Mouse (Mus musculus) limb, embryonic 14.5 days (tissue): Measurements from ENCODE around the gene D930048N14Rik. TPM values are rescaled to one million over a fixed set of nuclear protein-coding genes. Genes with fewer than 3 reads are reported as not detected.
"Not testable (repeated sequence)": the region's sequence is repeated elsewhere in the genome, so short reads cannot be mapped to it uniquely, and the experiment has no call there.

ENCODE experiments used
- ATAC-seq: fragments of 200-750 bp; cut with Nextera tagmentation; 2 replicates; pipeline ENCODE4 v1.8.0; 2017; ENCODE audit warnings: low read depth, moderate number of reproducible peaks, moderate TSS enrichment; ENCODE audit not compliant: low FRiP score
- DNase-seq: peaks from one replicate; pipeline ENCODE4 v3.0.0-alpha.2; 2015; ENCODE audit warnings: low spot score
- H3K27ac ChIP-seq: fragments of 300-500 bp; sonication (generic); replicated peaks from 2 replicates; pipeline ENCODE4 v1.5.1; 2014; ENCODE audit warnings: low read depth, mild to moderate bottlenecking, low read length, moderate library complexity, mixed read lengths
- H3K27me3 ChIP-seq: fragments of 300-500 bp; sonication (generic); 2 replicates; pipeline ENCODE4 v1.6.1; 2014; ENCODE audit warnings: low read length, mixed read lengths; ENCODE audit not compliant: control insufficient read depth, insufficient read depth
- H3K36me3 ChIP-seq: fragments of 300-500 bp; sonication (generic); 2 replicates; pipeline ENCODE4 v1.6.1; 2014; ENCODE audit warnings: mild to moderate bottlenecking, low read length, moderate library complexity, mixed read lengths; ENCODE audit not compliant: control insufficient read depth, insufficient read depth
- H3K4me1 ChIP-seq: fragments of 300-500 bp; sonication (generic); 2 replicates; pipeline ENCODE4 v1.6.1; 2014; ENCODE audit warnings: antibody characterized with exemption, low read length, mixed read lengths; ENCODE audit not compliant: control insufficient read depth, insufficient read depth
- H3K4me2 ChIP-seq: fragments of 300-500 bp; sonication (generic); replicated peaks from 2 replicates; pipeline ENCODE4 v1.6.1; 2014; ENCODE audit warnings: low read depth, mild to moderate bottlenecking, low read length, moderate library complexity; ENCODE audit not compliant: severe bottlenecking
- H3K4me3 ChIP-seq: fragments of 300-500 bp; sonication (generic); replicated peaks from 2 replicates; pipeline ENCODE4 v1.5.1; 2014; ENCODE audit warnings: low read length
- H3K9ac ChIP-seq: fragments of 300-500 bp; sonication (generic); 2 replicates; pipeline ENCODE4 v1.6.1; 2014; ENCODE audit warnings: mild to moderate bottlenecking, low read depth, low read length, moderate library complexity; ENCODE audit not compliant: severe bottlenecking
- H3K9me3 ChIP-seq: fragments of 300-500 bp; sonication (generic); 2 replicates; pipeline ENCODE4 v1.6.1; 2016; ENCODE audit warnings: low read length; ENCODE audit not compliant: control insufficient read depth
- POLR2A ChIP-seq: fragments of 200-500 bp; IDR thresholded peaks from 2 replicates; pipeline ENCODE4 v1.8.0; 2012; ENCODE audit warnings: inconsistent platforms, mild to moderate bottlenecking, moderate library complexity, borderline replicate concordance; ENCODE audit not compliant: insufficient read depth, insufficient read length; ENCODE audit errors: extremely low read depth
- WGBS: fragments of 180-500 bp; shearing (Covaris S2); extraction: QIAGEN DNeasy Blood & Tissue Kit; methylation state at CpG from one replicate; pipeline ENCODE4 v1.1.7; 2014; 5-methylcytosine and 5-hydroxymethylcytosine counted together
- polyA plus RNA-seq, 2 experiments: library from polyadenylated mRNA; depleted of rRNA in 1 of 2; stranded (reverse) in 1 of 2; unstranded in 1 of 2; fragments of >200 nt; fragmentation: Nextera tagmentation in 1 of 2; extraction: Ambion mirVana in 1 of 2; gene quantifications; 2 replicates each; pipeline versions ENCODE4 v1.2.1 to v1.2.3; 2012 to 2014

The D930048N14Rik gene
- polyA plus RNA-seq, 2 experiments: 4.5 to 13.0 TPM

DNA sequence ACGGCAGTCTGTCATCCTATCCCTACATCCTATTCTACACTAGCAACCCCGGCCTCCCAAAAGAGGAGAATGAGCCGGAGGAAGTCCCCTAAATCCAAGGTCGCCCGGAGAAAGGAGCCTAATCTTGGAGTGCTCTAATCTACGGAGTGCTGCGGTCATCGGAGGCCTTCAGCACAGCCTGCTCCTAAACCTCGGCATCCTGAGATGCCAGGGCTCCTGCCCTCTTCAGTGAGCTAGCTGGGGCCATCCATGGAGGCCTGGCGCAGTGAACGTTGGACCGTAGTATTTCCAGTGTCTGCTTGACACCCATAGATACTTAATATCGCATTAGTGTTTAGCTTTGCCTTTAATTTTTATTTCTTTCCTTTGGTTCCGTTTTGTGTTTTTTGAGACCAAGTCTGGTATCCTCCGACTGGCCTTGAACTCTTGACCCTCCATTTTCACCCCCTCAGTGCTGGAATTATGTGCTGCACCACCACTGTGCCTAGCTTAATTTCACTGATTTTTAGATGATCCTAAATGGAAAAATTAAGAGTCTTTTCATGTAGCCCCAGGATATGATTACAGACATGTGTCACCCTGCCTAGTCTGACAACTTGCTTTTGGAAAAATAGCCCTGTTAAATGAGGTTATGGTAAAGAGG is 43.5 kb upstream of the D930048N14Rik start:
- DNase-seq (no peak), ATAC-seq (peak; percentile 25)
- TF ChIP-seq POLR2A: no peak
- H3K9me3 ChIP-seq: no peaks in the 10 kb centered on the region
- H3K4me3 ChIP-seq: peak overlapping the region; percentile 94
- peaks cover 34% of the 10 kb centered on the region for H3K36me3 ChIP-seq
- peaks cover 19% of the 10 kb centered on the region for H3K4me1 ChIP-seq
- H3K27ac ChIP-seq: peak overlapping the region; percentile 72
- no peaks in the 10 kb centered on the region for H3K27me3 ChIP-seq
- H3K9ac ChIP-seq: peak overlapping the region; percentile 100
- WGBS: 12% methylated on average over 15 of the region's 15 CpGs
- H3K4me2 ChIP-seq: peak overlapping the region; percentile 64

DNA sequence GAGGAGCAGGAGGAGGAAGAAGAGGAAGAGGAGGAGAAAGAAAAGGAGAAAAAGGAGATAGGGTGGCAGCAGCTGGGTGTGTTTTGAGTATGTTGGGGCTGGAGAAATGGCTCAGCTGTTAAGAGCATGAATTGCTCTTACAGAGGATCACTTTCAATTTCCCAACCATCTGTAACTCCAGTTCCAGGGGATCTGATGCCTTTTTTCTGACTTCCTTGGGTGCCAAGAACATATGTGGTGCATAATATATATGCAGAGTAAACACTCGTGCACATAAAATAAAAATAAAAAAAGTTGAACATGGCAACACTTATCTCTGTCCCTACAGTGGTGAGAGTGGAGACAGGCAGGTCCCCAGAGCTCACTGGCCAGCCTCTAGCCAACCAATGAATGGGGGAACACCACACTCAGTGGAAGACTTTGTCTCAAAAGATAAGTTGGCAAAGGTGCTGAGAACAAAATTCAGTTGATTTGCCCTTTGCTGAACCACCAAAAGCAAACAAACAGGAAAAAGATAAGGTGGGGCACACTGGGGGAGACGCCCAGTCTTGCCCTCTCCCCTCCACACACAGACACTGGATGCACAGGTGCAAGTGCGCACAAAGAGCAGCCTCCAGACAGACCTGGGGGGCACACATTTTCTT is 41.4 kb upstream of the D930048N14Rik start:
- H3K4me1 ChIP-seq: peaks cover 9% of the 10 kb centered on the region
- H3K9me3 ChIP-seq: no peaks in the 10 kb centered on the region
- H3K4me2 ChIP-seq: no peak overlapping the region
- no peak for DNase-seq
- no peaks in the 10 kb centered on the region for H3K27me3 ChIP-seq
- 85% methylated on average over 3 of the region's 3 CpGs for WGBS
- no peak for ATAC-seq
- no peak overlapping the region for H3K27ac ChIP-seq
- TF ChIP-seq POLR2A: no peak
- H3K9ac ChIP-seq: no peak overlapping the region
- H3K4me3 ChIP-seq: no peak overlapping the region
- H3K36me3 ChIP-seq: peaks cover 13% of the 10 kb centered on the region

DNA sequence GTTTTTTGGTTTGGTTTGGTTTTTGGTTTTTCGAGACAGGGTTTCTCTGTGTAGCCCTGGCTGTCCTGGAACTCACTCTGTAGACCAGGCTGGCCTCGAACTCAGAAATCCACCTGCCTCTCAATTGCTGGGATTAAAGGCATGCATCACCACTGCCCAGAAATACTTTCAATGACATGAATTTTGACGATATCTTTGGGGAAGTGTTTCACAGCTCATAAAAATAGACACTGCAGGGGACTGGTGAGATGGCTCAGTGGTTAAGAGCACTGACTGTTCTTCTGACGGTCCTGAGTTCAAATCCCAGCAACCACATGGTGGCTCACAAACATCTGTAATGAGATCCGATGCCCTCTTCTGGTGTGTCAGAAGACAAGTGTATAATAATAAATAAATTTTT is 40.8 kb upstream of the D930048N14Rik start:
- H3K27me3 ChIP-seq, H3K4me2 ChIP-seq, DNase-seq, H3K27ac ChIP-seq, H3K9me3 ChIP-seq, ATAC-seq, H3K9ac ChIP-seq, H3K36me3 ChIP-seq, H3K4me1 ChIP-seq, H3K4me3 ChIP-seq: not testable (repeated sequence)
- whole genome bisulfite sequencing: 85% methylated on average over 5 of the region's 5 CpGs

DNA sequence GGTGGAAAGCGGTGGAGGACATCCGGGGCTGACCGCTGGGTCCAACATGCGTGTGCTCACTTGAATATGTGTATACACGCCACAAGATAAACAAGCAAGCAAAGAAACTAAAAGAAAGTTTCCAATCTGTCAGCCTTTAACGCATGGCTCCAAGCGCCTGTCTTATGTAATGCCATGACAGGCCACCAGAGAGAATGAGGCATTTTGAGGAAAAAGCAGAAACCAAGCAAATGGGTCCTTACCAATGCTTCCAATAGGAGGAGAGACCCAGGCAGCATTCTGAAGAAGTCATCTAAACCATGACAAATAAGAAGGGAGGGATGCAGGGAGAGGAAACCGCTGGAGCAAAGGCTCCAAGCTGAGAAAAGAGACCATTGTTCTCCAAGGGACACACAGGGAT is 36.5 kb upstream of the D930048N14Rik start:
- Histone ChIP-seq H3K27ac (no peak overlapping the region), H3K4me1 (no peaks in the 10 kb centered on the region; the same call in 1 of the 2 replicates), H3K36me3 (no peaks in the 10 kb centered on the region), H3K4me3 (no peak overlapping the region), H3K9ac (no peak overlapping the region), H3K9me3 (no peaks in the 10 kb centered on the region), H3K27me3 (no peaks in the 10 kb centered on the region), H3K4me2 (no peak overlapping the region)
- ATAC-seq: no peak
- TF ChIP-seq POLR2A: no peak
- 84% methylated on average over 8 of the region's 8 CpGs for WGBS
- no peak for DNase-seq

DNA sequence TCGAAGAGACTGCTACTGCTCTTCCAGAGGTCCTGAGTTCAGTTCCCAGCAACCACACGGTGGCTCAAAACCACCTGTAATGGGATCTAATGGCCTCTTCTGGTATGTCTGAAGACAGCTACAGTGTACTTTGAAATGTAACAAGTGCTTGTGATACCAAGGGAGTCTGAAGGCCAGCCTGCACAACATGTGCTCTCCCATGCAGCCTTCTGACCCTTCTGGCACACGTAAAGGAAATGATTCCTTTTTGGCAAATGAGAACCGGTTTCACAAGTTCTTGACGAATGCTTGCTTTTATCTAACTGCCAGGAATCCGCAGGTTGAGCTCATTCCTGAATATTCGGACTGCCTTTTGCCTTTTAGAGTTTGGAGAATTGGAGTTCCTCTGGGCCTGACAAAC is 35.6 kb upstream of the D930048N14Rik start:
- no peaks in the 10 kb centered on the region for H3K36me3 ChIP-seq
- WGBS: 29% methylated on average over 7 of the region's 7 CpGs
- peak; percentile 34 for DNase-seq
- no peak for TF ChIP-seq POLR2A
- H3K4me2 ChIP-seq: peak overlapping the region; percentile 63
- no peak for ATAC-seq
- peak overlapping the region; percentile 57 for H3K9ac ChIP-seq
- no peaks in the 10 kb centered on the region for H3K27me3 ChIP-seq
- H3K9me3 ChIP-seq: no peaks in the 10 kb centered on the region
- H3K4me3 ChIP-seq: peak overlapping the region; percentile 36
- no peaks in the 10 kb centered on the region; the same call in 1 of the 2 replicates for H3K4me1 ChIP-seq
- 0 out of 2 replicates have a peak overlapping the region, but pooled peaks have one; percentile 53 for H3K27ac ChIP-seq
